Mouse (Mus musculus): ENCODE results near the gene Gm4201. TPM values are rescaled to one million over a fixed set of nuclear protein-coding genes. Genes with fewer than 3 reads are reported as not detected.
"Not testable (repeated sequence)": the region's sequence is repeated elsewhere in the genome, so short reads cannot be mapped to it uniquely, and the experiment has no call there.

The Gm4201 gene
- not detected for total RNA-seq (2021)
- long read RNA-seq, result 0 reads

GRCm38 (mm10) chr7:22565243-22565642 is at the start of gene Gm4201:
Gene Gm4201 (minus strand): TSS chr7:22565343.
- DNase-seq (ENCODE audit: low spot score in 2 of 2), result not testable (repeated sequence)

- not testable (repeated sequence) for DNase-seq (ENCODE audit: low spot score in 2 of 2)
Observed at GRCm38 (mm10) chr7:22588027-22588426, 22.9 kb upstream of the Gm4201 start, which contains the start of gene Gm4565. Gene Gm4565 (minus strand): TSS chr7:22588127.

GRCm38 (mm10) chr7:22534787-22535186 is 30.4 kb downstream of the Gm4201 start, which contains the start of gene Gm8677:
Gene Gm8677 (minus strand): TSS chr7:22534887.
- DNase-seq (ENCODE audit: low spot score in 2 of 2), result not testable (repeated sequence)

- not testable (repeated sequence) for DNase-seq (ENCODE audit: low spot score in 2 of 2)
Observed at GRCm38 (mm10) chr7:22522667-22523066, 42.5 kb downstream of the Gm4201 start, which contains the start of gene Vmn1r152. Gene Vmn1r152 (plus strand): TSS chr7:22522967.

Other genes with a start within 250 kb of the Gm4201 start
- not detected for gene Gm4187, start 235.6 kb downstream of the Gm4201 start, total RNA-seq (2021)
- gene Gm8660, start 194.3 kb downstream of the Gm4201 start, total RNA-seq (2021), result not detected
- gene Vmn1r148, start 151.8 kb downstream of the Gm4201 start, total RNA-seq (2021), result not detected
- gene Vmn1r149, start 127.1 kb downstream of the Gm4201 start, total RNA-seq (2021), result not detected
- not detected for gene Gm10665, start 101.3 kb downstream of the Gm4201 start, total RNA-seq (2021)
- gene Vmn1r151, start 65.7 kb downstream of the Gm4201 start, total RNA-seq (2021), result not detected
- gene Vmn1r152, start 42.4 kb downstream of the Gm4201 start, total RNA-seq (2021), result not detected
- not detected for gene Gm8677, start 30.5 kb downstream of the Gm4201 start, total RNA-seq (2021)
- gene Gm4565, start 22.8 kb upstream of the Gm4201 start, total RNA-seq (2021), result not detected
- not detected for gene Vmn1r155, start 92.7 kb upstream of the Gm4201 start, total RNA-seq (2021)
- not detected for gene Gm8693, start 127.0 kb upstream of the Gm4201 start, total RNA-seq (2021)
- not detected for gene Gm4567, start 154.4 kb upstream of the Gm4201 start, total RNA-seq (2021)
- not detected for gene Vmn1r157, start 196.4 kb upstream of the Gm4201 start, total RNA-seq (2021)
- not detected for gene Vmn1r158, start 225.4 kb upstream of the Gm4201 start, total RNA-seq (2021)

All from layer of hippocampus, postnatal 10 days (tissue).